Mouse (Mus musculus) mouse trophoblast stem cell (cell line): ENCODE results near the gene Tcp11l2.

Experiments
- in situ Hi-C, 2 experiments: fragments of 300-500 bp; cut with MseI, MboI; formaldehyde crosslinking; loops; 2 replicates in 1 of 2; 3 replicates in 1 of 2; pipeline ENCODE4 v1.15.1; 2025

Gene Tcp11l2

DNA sequence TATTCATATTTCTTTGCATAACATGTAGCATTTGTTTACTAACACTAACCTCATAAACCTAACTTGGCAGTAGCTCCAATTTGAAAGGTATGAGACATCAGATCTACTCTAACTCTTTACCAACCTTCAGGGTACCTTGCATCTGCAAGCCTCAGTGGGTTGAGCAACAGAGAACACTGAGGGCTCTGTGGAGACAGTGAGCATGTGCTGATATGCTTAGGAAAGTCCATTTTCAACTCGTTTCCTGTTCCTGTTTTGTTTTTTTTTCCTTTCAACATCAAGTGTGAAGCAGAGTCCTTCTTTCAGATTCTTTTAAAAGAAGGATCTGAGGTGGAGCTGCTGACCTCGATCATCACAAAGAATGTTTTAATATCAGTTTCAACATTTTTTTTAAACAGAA lies 20.3 kb upstream of the Tcp11l2 start:
- in situ Hi-C loops = loop anchor here in 1 of 2 experiments (5.0 kb wide), 1 partner anchor 39 kb away; no protein-coding TSS in a partner anchor

DNA sequence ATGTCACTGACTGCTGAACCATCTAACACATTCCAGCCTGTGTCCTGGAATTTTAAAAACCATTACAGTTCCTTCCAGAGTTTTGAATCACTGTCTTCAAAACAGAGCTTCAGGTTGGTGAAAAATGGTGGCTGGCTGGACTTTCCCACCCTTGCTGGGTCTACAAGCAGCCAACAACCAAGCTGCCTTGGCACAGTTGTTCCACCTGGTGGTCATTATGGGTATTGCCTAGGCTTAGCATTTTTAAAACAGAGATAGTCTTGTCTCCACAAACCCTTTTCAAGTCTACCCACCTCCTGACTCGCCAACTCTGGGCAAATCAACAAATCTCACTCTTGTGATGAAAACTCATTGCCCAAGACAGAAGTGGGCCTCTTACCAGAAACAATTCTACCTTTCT lies 17.9 kb upstream of the Tcp11l2 start:
- in situ Hi-C loops = loop anchor here in 1 of 2 experiments (5.0 kb wide), 1 partner anchor 41 kb away; no protein-coding TSS in a partner anchor

DNA sequence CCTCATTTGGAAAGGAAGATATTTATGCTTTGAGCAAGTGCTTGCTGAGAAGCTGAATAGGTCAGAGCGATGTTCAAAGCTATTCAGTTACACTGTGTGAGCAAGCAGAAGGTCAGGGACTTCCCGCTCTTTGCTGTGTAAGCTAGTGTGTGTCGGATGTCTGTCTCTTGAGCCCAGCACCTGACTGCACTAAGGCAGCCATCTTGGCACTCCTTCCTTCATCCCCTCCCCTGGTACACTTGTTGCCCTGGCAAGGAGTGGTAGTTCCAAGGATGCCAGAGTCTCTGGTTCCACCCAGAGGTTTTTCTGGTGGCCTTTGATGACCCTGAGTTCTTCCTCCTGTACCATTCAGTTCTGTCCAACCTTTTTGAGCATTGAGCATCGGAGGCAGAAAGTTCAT lies 16.4 kb upstream of the Tcp11l2 start:
- in situ Hi-C loops = loop anchor here in 1 of 2 experiments (5.0 kb wide), 1 partner anchor 43 kb away; no protein-coding TSS in a partner anchor

DNA sequence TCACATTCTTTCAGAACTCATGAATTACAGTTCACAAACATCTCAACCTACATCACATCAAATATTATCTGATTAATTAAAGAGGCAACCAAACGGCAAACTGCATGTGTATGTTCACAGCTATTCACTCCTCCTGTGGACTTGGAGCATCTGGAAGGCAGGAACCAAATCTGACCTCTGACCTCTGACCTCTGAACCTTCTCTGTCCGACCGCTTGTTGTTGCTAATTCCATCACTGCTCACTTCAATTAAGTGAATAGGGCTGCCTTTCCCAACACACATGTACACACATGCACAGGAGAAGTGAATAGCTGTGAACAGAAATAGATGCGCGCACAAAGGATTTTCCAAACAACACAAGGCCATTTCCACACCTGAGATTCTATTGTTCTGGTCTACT lies 14.3 kb upstream of the Tcp11l2 start:
- in situ Hi-C loops = no loop called here

- in situ Hi-C loops = no loop called here
Measured at GRCm38 (mm10) chr10:84562567-84563554, 13.6 kb upstream of the Tcp11l2 start.

DNA sequence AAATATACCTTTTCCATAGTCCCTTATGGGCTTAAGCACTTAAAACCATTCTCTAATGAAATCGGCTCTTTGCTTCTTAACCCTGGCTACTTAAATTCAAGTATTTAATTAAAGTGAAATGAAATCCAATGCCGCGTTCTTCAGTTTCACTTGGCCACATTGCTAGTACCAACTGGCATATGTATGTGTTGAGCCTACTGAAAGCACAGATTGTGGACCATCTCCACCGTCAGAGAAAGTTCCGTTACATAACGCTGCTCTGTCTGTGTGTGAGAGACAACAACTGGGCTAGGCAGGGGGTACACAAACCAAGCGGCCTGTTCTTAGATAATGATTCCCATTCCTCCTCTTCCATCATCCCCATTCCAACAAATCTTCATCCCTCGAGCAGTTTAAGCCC lies 12.0 kb upstream of the Tcp11l2 start:
- in situ Hi-C loops = no loop called here

- in situ Hi-C loops = no loop called here
Measured at GRCm38 (mm10) chr10:84571052-84571639, 5.3 kb upstream of the Tcp11l2 start.

DNA sequence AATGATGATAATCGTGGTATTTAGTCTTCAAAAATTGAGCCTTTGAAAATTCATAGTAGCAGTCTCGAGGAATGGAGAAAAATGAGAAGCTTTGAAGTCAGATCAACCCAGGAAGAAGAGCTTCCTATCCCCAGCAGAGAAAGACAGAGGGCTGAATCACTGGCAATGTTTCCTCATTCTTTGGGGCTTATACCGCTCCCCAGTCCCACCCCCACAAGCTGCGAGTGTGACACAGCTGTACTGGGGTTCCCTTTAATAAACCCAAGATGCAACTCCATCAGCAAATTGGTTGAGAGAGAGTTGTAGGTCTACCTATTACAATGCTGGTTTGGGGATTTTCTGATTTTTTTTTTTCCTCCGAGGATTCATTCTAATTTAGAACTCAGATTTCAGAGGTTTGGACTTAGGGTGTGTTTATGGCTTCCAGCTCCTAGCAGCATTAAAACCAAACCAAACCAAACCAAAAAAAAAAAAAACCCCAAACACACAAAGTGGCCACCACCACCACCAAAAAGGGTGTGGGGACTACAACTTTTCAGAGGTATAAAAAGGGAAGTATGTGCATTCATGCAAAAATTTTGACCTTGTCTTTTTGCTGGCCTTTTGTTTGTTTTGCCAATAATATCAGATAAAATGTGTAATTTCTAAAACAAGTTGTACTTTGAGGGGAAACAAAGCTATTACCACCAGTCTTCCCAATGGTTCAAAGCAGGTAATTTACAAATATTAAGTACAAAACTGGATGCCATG lies 2.6 kb upstream of the Tcp11l2 start:
- in situ Hi-C loops = no loop called here

DNA sequence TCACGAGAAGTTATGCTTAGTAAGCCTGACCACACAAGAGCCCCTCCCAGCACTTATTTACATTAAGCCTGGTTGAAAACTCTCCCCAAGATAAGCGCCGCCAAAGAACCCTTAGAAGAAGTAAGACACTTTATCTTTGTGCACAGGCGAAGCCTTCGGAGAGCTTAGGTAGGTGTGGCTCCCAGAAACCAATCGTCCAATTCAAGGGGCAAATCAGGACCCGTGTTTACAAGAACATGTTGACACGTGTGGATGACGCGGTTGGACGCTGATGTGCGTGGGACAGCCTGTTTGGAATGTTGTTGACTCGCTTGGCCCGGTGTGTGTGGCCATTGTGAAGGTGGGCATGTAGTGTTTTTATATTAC lies 414 bp upstream of the Tcp11l2 start:
- in situ Hi-C loops = no loop called here

DNA sequence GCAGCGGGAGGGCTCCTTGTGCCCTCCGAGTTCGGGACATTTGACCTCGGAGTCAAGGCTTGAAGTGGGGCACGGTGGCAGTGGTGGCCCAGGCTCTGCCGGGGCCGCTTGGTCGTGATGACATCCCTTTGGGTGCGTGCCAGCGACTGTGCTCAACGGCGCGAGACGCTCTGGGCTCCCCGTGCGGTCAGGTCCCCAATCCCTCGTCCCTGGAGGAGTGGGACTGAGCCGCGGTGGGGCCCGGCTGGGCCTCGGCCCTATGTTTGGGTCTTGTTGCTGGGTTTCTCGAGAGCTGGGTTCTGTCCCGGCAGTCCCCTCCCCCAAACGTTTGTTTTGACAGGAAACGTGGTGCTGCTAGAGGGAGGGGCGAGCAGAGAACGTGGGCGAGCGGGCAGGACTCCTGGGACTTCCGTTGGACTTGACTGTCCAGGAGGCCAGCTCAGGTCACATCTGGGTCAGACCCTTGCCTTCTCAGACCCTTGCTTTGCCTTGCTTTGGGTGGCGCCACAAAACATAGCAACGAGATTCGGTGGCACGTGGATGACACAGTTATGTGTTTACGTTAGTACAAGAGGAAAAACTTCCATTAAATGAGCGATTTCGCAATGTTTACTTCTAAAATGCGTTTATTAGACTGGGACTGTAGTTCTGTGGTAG lies 773 bp downstream of the Tcp11l2 start:
- in situ Hi-C loops = no loop called here

- in situ Hi-C loops = no loop called here
Measured at GRCm38 (mm10) chr10:84578738-84579137, 2.3 kb downstream of the Tcp11l2 start.

DNA sequence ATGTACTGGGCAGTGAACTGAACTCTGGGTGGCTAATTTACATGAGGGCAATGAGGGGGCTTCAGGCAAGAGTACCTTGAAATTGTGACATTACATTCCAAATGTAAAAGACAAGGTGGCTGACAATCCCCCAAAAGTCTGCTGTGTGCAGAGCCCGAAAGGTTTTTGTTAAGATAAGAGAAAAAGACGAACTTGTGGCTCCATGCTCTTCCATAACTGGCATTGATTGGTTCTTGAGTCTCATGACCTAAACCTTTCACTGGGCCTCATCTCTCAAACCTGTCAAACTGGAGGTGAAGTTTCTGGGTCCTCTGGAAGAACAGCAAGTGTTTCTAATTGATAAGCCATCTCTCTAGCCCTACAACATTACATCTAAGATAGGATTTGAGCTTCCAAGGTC lies 3.1 kb downstream of the Tcp11l2 start:
- in situ Hi-C loops = no loop called here

DNA sequence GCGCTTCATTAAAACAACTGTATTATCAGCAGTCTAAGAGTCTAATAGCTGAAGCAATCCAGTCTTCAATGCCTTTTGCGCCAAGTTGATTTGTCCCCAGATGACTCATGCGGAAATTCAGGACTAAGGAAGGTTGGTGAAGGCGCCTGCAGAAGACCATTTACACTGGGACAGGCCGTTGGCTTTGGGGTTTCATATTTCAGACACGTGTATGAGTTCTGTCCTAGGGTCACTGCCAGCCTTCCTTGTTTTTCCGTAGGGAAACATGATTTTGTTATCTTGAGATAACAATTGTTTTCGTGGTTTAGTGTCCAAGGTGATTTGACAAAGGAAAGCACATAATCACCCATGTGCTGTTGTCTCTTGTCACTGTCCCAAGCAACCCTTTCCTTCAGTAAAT lies 4.8 kb downstream of the Tcp11l2 start:
- in situ Hi-C loops = no loop called here

DNA sequence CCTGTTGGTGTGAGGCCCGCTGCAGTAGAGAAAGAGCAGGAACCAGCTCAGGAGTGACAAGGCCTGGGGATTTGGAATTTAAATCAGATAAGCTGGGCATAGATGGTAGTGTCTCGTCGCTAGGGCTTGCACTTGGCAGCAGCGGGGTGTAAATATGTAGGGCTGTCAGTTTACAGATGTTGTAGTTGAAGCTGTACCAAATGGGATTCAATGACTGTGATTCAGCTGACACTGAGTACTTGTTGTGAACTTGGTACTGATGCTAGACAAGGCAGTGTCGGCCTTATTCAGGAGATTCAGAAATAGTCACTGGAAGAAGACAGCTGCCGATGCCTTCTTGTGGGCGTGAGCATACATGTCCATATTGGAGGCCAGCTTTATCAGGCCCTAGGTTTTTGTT lies 5.8 kb downstream of the Tcp11l2 start:
- in situ Hi-C loops = no loop called here

DNA sequence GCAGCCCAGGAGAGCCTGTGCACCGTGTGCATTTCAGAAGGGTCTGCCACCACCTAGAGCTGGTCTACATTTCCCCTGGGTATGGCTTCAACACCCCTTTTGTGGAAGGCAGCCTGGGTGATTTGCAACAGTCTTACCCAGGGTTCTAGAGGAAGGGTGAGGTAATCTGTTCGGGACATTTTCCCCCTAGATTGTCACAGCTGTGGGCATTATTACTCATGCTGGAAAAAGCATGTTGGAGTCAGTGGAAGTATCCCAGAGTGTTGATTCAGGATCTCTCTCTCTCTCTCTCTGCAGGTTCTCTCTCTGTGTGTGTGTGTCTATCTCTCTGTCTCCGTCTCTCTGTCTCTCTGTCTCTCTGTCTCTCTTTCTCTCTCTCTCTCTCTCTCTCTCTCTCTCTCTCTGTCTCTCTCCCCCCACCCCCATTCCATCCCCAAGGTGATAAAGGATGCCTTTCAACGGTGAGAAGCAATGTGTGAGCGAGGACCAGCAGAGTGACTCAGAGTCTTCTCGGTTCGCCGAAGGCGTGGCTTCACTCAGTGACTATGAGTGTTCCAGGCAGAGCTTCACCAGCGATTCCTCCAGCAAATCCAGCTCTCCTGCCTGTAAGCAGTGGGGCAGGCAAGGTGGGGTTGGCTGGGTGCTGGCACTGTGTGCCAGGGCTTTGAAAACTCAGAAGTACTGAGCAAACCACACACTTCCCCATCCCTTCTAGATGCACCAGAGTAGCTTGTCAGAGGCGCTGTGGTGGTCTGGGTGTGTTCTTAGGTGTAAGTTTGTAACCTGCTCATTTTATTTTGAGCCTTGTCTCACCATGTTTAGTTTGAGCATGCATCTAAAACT lies 8.2 kb downstream of the Tcp11l2 start:
- in situ Hi-C loops = no loop called here

DNA sequence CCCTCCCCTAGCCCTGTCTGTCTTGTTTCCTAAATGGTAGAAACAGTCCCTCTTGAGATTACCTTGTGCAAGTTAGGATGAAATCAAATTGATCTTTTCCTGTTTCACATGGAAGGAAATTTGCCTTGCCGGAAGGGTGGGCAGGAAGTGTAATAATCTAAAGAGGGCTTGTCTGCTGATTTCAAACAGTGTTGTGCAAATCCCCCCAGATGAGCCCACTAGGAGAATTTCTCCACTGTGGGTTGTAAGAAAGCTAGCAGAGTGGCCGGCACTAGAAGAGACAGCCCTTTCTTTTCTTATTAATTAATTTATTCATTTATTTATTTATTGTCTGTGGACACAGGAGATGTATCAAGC lies 8.8 kb downstream of the Tcp11l2 start:
- in situ Hi-C loops = no loop called here

DNA sequence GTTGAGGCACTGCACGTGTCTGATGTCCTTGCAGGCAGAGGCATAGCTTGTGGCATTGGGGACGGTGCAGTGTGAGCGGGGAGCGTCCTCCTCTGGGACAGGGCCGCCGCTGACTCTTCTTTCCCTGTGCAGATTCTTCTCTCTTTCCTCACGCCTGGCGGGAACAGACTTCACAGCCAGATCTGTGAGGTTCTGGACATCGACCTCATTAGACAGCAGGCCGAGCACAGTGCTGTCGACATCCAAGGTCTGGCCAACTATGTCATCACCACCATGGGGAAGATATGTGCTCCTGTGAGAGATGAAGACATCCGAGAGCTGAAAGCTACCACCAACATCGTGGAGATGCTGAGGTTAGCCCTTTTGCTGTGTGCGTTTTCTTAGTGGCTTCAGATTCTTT lies 14.5 kb downstream of the Tcp11l2 start:
- in situ Hi-C loops = no loop called here

DNA sequence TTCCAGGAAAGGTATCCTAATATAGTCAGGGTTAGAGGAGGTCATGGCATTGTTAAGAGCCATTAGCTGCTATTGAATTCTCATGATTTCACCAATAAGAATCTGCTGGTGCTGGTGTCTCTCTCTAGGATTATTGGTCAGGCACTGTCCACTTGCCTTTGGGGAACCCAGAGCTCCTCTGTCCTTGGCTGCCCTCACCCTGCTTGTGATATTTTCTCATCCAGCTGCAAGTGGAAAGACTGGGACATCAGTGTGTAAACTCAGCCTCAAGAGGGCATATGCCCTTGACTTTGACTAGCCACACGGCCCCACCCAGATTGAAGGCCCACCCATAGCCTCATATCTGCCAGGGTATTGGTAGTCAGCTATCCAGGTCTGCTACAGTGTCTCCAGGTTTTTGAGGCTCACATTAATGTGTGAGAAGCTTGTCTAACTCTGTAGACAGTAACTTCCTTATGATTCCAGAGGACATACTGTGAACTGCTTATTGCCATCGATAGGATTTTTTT lies 15.3 kb downstream of the Tcp11l2 start:
- in situ Hi-C loops = no loop called here

DNA sequence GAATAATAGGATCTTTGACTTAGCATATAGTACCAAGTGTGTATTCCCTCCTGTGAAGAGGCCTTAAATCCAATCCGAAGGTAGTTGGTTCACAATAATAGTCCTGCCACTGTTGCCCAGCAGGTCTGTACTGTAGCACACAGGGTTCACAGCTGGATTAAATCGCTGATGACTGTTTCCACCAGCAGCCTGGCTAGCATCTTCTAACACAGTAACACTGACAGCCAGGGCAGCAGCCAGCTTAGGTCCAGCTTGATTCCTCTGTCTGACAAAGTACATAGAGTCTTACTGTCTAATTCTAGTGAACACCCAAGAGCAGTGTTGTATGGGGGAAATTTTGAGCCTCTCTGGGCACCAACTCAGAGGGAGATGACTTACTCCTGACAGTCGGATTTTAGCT lies 16.3 kb downstream of the Tcp11l2 start:
- in situ Hi-C loops = no loop called here

- in situ Hi-C loops = no loop called here
Measured at GRCm38 (mm10) chr10:84597127-84597785, 20.8 kb downstream of the Tcp11l2 start.
